Mouse (Mus musculus) ES-E14 (cell line): ENCODE results near the gene Ecm1. TPM values are rescaled to one million over a fixed set of nuclear protein-coding genes. Genes with fewer than 3 reads are reported as not detected.

Experiments
- DNase-seq: peaks from one replicate; pipeline ENCODE4 v3.0.0-alpha.2; 2013; ENCODE audit warnings: low read depth, low spot score
- H3K27ac ChIP-seq: 2 replicates; pipeline ENCODE4 v1.5.1; 2012; ENCODE audit warnings: low read depth, mild to moderate bottlenecking, low read length, moderate library complexity, mixed read lengths; ENCODE audit not compliant: poor library complexity, insufficient read depth, severe bottlenecking
- H3K36me3 ChIP-seq: 2 replicates; pipeline ENCODE4 v1.6.1; 2012; ENCODE audit warnings: mild to moderate bottlenecking, low read length, moderate library complexity, mixed read lengths; ENCODE audit not compliant: control insufficient read depth, poor library complexity, insufficient read depth, severe bottlenecking
- H3K4me1 ChIP-seq, 2 experiments: fragments of 150-350 bp in 1 of 2; sonication (generic) in 1 of 2; 2 replicates each; pipeline ENCODE4 v1.6.1; 2012; ENCODE audit warnings: low read length in 2 of 2, mild to moderate bottlenecking in 1 of 2, mixed read lengths in 1 of 2; ENCODE audit not compliant: control insufficient read depth in 2 of 2, insufficient read depth in 2 of 2, poor library complexity in 1 of 2
- H3K4me3 ChIP-seq, 2 experiments: fragments of 150-350 bp in 1 of 2; sonication (generic) in 1 of 2; 2 replicates each; pipeline ENCODE4 v1.5.1; 2012; ENCODE audit warnings: low read length in 2 of 2, low read depth in 1 of 2, mild to moderate bottlenecking in 1 of 2, mixed read lengths in 1 of 2; ENCODE audit not compliant: insufficient read depth in 1 of 2, poor library complexity in 1 of 2, severe bottlenecking in 1 of 2
- H3K9ac ChIP-seq: 2 replicates; pipeline ENCODE4 v1.6.1; 2012; ENCODE audit warnings: low read depth, mild to moderate bottlenecking, low read length, mixed read lengths; ENCODE audit not compliant: poor library complexity, insufficient read depth, severe bottlenecking
- H3K9me3 ChIP-seq: fragments of 150-350 bp; sonication (generic); 2 replicates; pipeline ENCODE4 v1.6.1; 2012; ENCODE audit warnings: low read depth, mild to moderate bottlenecking, low read length; ENCODE audit not compliant: control insufficient read depth, insufficient read depth
- CHD2 ChIP-seq: IDR thresholded peaks from 2 replicates; pipeline ENCODE4 v1.6.1; 2014; ENCODE audit warnings: mild to moderate bottlenecking, low read depth, low read length, inconsistent platforms
- HCFC1 ChIP-seq: IDR thresholded peaks from 2 replicates; pipeline ENCODE4 v1.6.1; 2012; ENCODE audit warnings: low read length, inconsistent platforms, borderline replicate concordance; ENCODE audit not compliant: insufficient read depth
- MAFK ChIP-seq: IDR thresholded peaks from 2 replicates; pipeline ENCODE4 v1.6.1; 2014; ENCODE audit warnings: mild to moderate bottlenecking, low read depth, low read length, inconsistent platforms; ENCODE audit not compliant: insufficient read depth
- ZC3H11A ChIP-seq: IDR thresholded peaks from 2 replicates; pipeline ENCODE4 v1.6.1; 2012; ENCODE audit warnings: low read depth, mild to moderate bottlenecking, inconsistent platforms, low read length, borderline replicate concordance
- ZNF384 ChIP-seq: IDR thresholded peaks from 2 replicates; pipeline ENCODE4 v1.6.1; 2012; ENCODE audit warnings: low read depth, low read length, inconsistent platforms
- in situ Hi-C, 2 experiments: fragments of 600-800 bp; cut with MboI; formaldehyde crosslinking; loops; one replicate each; pipeline ENCODE4 v1.15.1; 2025; ENCODE audit warnings: low sequenced_read_pairs in 2 of 2, inconsistent platforms in 1 of 2; ENCODE audit not compliant: unreplicated experiment in 2 of 2
- total RNA-seq: library from RNA; depleted of rRNA; stranded (reverse); fragments of 300-350 nt; gene quantifications from 2 replicates; pipeline ENCODE4 v1.2.3, GENCODE M21; 2012

The Ecm1 gene
- total RNA-seq, 1 experiment, result 13.4 TPM

GRCm38 (mm10) chr3:95731802-95732201, 7.6 kb downstream of the Ecm1 start:
- H3K4me3 ChIP-seq, result no peak overlapping the region
- in situ Hi-C loops, result no loop called here
- no peak overlapping the region for H3K27ac ChIP-seq
- H3K9me3 ChIP-seq, result no peaks in the 10 kb centered on the region
- no peak for DNase-seq
- TF ChIP-seq HCFC1 (no peak), ZNF384 (no peak), CHD2 (no peak), ZC3H11A (no peak), MAFK (no peak)
- no peak overlapping the region for H3K9ac ChIP-seq
- peaks cover 7 to 28% of the 10 kb centered on the region in 2 experiments; a peak in 3 of 4 replicates for H3K4me1 ChIP-seq
- H3K36me3 ChIP-seq, result peaks cover 3% of the 10 kb centered on the region; the same call in 1 of the 2 replicates

GRCm38 (mm10) chr3:95730431-95730830, 8.9 kb downstream of the Ecm1 start:
- no peak for DNase-seq
- Histone ChIP-seq H3K9me3 (no peaks in the 10 kb centered on the region), H3K36me3 (no peaks in the 10 kb centered on the region; the same call in 1 of the 2 replicates), H3K4me3 (no peak overlapping the region), H3K27ac (no peak overlapping the region), H3K9ac (no peak overlapping the region), H3K4me1 (peaks cover 7 to 17% of the 10 kb centered on the region in 2 experiments; a peak in 3 of 4 replicates)
- in situ Hi-C loops, result no loop called here
- no peak for TF ChIP-seq ZNF384
- TF ChIP-seq ZC3H11A, result no peak
- no peak for TF ChIP-seq MAFK
- TF ChIP-seq CHD2, result no peak
- TF ChIP-seq HCFC1, result no peak

- DNase-seq, result no peak
- in situ Hi-C loops, result no loop called here
- TF ChIP-seq HCFC1, result no peak
- no peak for TF ChIP-seq ZC3H11A
- TF ChIP-seq ZNF384, result no peak
- no peak for TF ChIP-seq MAFK
- TF ChIP-seq CHD2, result no peak
- Histone ChIP-seq H3K27ac (no peak overlapping the region), H3K4me3 (no peak overlapping the region), H3K36me3 (no peaks in the 10 kb centered on the region), H3K9me3 (no peaks in the 10 kb centered on the region), H3K9ac (no peak overlapping the region), H3K4me1 (peaks cover 3 to 4% of the 10 kb centered on the region in 2 experiments; a peak in 2 of 4 replicates)
These were observed 10.5 kb downstream of the Ecm1 start for GRCm38 (mm10) chr3:95728906-95729305.

DNA sequence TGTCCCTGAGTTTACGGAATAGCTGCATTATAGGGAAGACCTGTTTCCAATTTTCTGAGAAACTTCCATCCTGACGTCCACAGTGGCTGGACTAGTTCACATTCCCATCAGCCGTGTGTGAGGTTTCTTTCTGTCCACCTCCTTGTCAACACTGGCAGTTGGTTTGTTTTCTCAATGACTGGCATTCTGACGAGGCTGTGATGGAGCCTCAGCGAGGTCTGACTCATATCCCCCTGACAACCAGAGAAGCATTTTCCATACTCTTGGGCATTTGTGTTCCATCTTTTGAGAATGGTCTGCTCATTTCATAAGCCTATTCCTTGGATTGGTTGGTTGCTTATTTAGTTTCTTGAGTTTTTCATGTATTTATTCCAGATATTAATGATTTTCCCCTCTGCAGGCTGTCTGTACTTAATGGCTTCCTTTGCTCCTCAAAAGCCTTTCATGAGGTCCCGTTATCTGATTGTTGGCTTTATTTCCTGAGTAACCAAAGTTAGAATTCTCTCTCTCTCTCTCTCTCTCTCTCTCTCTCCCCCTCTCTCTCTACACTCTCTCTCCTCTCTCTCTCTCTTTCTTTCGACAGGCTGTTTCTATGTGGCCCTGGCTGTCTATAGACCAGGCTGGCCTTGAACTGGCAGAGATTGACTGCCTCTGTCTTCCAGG, 12.5 kb downstream of the Ecm1 start:
- Histone ChIP-seq H3K36me3 (no peaks in the 10 kb centered on the region), H3K9me3 (no peaks in the 10 kb centered on the region)
- in situ Hi-C loops, result no loop called here

More for the DNA sequence above, 12.5 kb downstream of the Ecm1 start:
- H3K9ac ChIP-seq, result no peak overlapping the region
- no peak for DNase-seq
- H3K27ac ChIP-seq, result no peak overlapping the region
- H3K4me3 ChIP-seq, result no peak overlapping the region
- H3K4me1 ChIP-seq, result no peaks in the 10 kb centered on the region; a peak in 2 of 4 replicates
- no peak for TF ChIP-seq MAFK
- no peak for TF ChIP-seq CHD2
- no peak for TF ChIP-seq ZC3H11A
- TF ChIP-seq ZNF384, result no peak
- TF ChIP-seq HCFC1, result no peak
